Mouse (Mus musculus) monocyte, adult 2 months (primary cell): Measurements from ENCODE around the gene Cck.

Source experiments
- DNase-seq, 2 experiments: peaks; one replicate each; pipeline ENCODE4 v3.0.0; 2022; ENCODE audit warnings: low spot score in 2 of 2, low read depth in 1 of 2

The Cck gene

GRCm38 (mm10) chr9:121495529-121495928 lies at the start of gene Cck:
Cck (minus strand) TSS chr9:121495694.
- DNase-seq = no peak

- no peak for DNase-seq
Measured at GRCm38 (mm10) chr9:121541530-121541929, 46.0 kb upstream of the Cck start.

- no peak for DNase-seq
Measured at GRCm38 (mm10) chr9:121532626-121533025, 37.1 kb upstream of the Cck start.

GRCm38 (mm10) chr9:121528605-121529357 lies 33.3 kb upstream of the Cck start:
- no peak for DNase-seq

GRCm38 (mm10) chr9:121526171-121526570 lies 30.7 kb upstream of the Cck start:
- DNase-seq = no peak

- DNase-seq = no peak
Measured at GRCm38 (mm10) chr9:121520047-121520446, 24.6 kb upstream of the Cck start.

GRCm38 (mm10) chr9:121514462-121514861 lies 19.0 kb upstream of the Cck start:
- DNase-seq = no peak

GRCm38 (mm10) chr9:121511911-121512310 lies 16.4 kb upstream of the Cck start:
- no peak for DNase-seq

GRCm38 (mm10) chr9:121506478-121507180 lies 11.1 kb upstream of the Cck start:
- no peak for DNase-seq

GRCm38 (mm10) chr9:121505346-121505745 lies 9.9 kb upstream of the Cck start:
- DNase-seq = no peak

- no peak for DNase-seq
Measured at GRCm38 (mm10) chr9:121496102-121496501, 608 bp upstream of the Cck start.

- DNase-seq = no peak
Measured at GRCm38 (mm10) chr9:121494006-121494767, 1.3 kb downstream of the Cck start.

GRCm38 (mm10) chr9:121491592-121492240 lies 3.8 kb downstream of the Cck start:
- no peak for DNase-seq

- no peak for DNase-seq
Measured at GRCm38 (mm10) chr9:121487216-121487615, 8.3 kb downstream of the Cck start.

- DNase-seq = no peak
Measured at GRCm38 (mm10) chr9:121479453-121479852, 16.0 kb downstream of the Cck start.

- DNase-seq = no peak
Measured at GRCm38 (mm10) chr9:121477305-121477911, 18.1 kb downstream of the Cck start.

GRCm38 (mm10) chr9:121475488-121476452 lies 19.7 kb downstream of the Cck start:
- DNase-seq = no peak

GRCm38 (mm10) chr9:121474771-121475170 lies 20.7 kb downstream of the Cck start:
- DNase-seq = no peak

- DNase-seq = no peak
Measured at GRCm38 (mm10) chr9:121469711-121470110, 25.8 kb downstream of the Cck start.

- no peak for DNase-seq
Measured at GRCm38 (mm10) chr9:121467460-121467859, 28.0 kb downstream of the Cck start.
